Mouse (Mus musculus): Measurements from ENCODE around the gene S100a6.

S100a6 gene

GRCm38 (mm10) chr3:90600458-90601195, 12.1 kb upstream of the S100a6 start:
- no peak for DNase-seq (ENCODE audit: low spot score)

GRCm38 (mm10) chr3:90601486-90602110, 11.1 kb upstream of the S100a6 start, which contains the start of gene Gm42674:
Gene Gm42674 (plus strand): TSS chr3:90601904.
- no peak for DNase-seq (ENCODE audit: low spot score)

GRCm38 (mm10) chr3:90603623-90604022, 9.1 kb upstream of the S100a6 start, which contains the start of gene S100a4:
Gene S100a4 (plus strand): TSS chr3:90603771.
- no peak for DNase-seq (ENCODE audit: low spot score)

- no peak for DNase-seq (ENCODE audit: low spot score)
Measured at GRCm38 (mm10) chr3:90604416-90604815, 8.3 kb upstream of the S100a6 start.

- no peak for DNase-seq (ENCODE audit: low spot score)
Measured at GRCm38 (mm10) chr3:90605049-90605448, 7.6 kb upstream of the S100a6 start.

GRCm38 (mm10) chr3:90605736-90606135, 6.9 kb upstream of the S100a6 start:
- no peak for DNase-seq (ENCODE audit: low spot score)

GRCm38 (mm10) chr3:90606185-90606584, 6.5 kb upstream of the S100a6 start:
- DNase-seq (ENCODE audit: low spot score), result no peak

GRCm38 (mm10) chr3:90607361-90607760, 5.3 kb upstream of the S100a6 start:
- no peak for DNase-seq (ENCODE audit: low spot score)

- no peak for DNase-seq (ENCODE audit: low spot score)
Measured at GRCm38 (mm10) chr3:90608223-90608622, 4.5 kb upstream of the S100a6 start, which contains the start of gene S100a5. Gene S100a5 (plus strand): TSS chr3:90608523.

GRCm38 (mm10) chr3:90609102-90609501, 3.6 kb upstream of the S100a6 start:
- no peak for DNase-seq (ENCODE audit: low spot score)

- no peak for DNase-seq (ENCODE audit: low spot score)
Measured at GRCm38 (mm10) chr3:90611494-90611893, 1.2 kb upstream of the S100a6 start.

GRCm38 (mm10) chr3:90612061-90612460, 621 bp upstream of the S100a6 start:
- no peak for DNase-seq (ENCODE audit: low spot score)

GRCm38 (mm10) chr3:90613461-90614147, 922 bp downstream of the S100a6 start:
- DNase-seq (ENCODE audit: low spot score), result no peak

GRCm38 (mm10) chr3:90614148-90614530, 1.5 kb downstream of the S100a6 start:
- no peak for DNase-seq (ENCODE audit: low spot score)

GRCm38 (mm10) chr3:90614611-90615251, 2.0 kb downstream of the S100a6 start:
- no peak for DNase-seq (ENCODE audit: low spot score)

GRCm38 (mm10) chr3:90615415-90615814, 2.7 kb downstream of the S100a6 start:
- peak; percentile 56 for DNase-seq (ENCODE audit: low spot score)

- DNase-seq (ENCODE audit: low spot score), result no peak
Measured at GRCm38 (mm10) chr3:90615911-90616310, 3.2 kb downstream of the S100a6 start.

GRCm38 (mm10) chr3:90617586-90617985, 4.9 kb downstream of the S100a6 start:
- no peak for DNase-seq (ENCODE audit: low spot score)

GRCm38 (mm10) chr3:90621552-90621951, 8.9 kb downstream of the S100a6 start:
- no peak for DNase-seq (ENCODE audit: low spot score)

- no peak for DNase-seq (ENCODE audit: low spot score)
Measured at GRCm38 (mm10) chr3:90623435-90624071, 10.9 kb downstream of the S100a6 start.

GRCm38 (mm10) chr3:90625496-90625895, 12.8 kb downstream of the S100a6 start:
- DNase-seq (ENCODE audit: low spot score), result no peak

Data from yolk sac, embryonic 10.5 days (tissue).